Mouse (Mus musculus) ovary, adult 18-20 months (tissue): Measurements from ENCODE around the gene Amh.

ENCODE experiments used
- DNase-seq: peaks from one replicate; pipeline ENCODE4 v3.0.0; 2022; ENCODE audit warnings: low spot score, mixed read lengths

The Amh gene

GRCm38 (mm10) chr10:80804916-80805315 is at the start of gene Amh:
Amh (plus strand) TSS chr10:80805243.
- DNase-seq = peak; percentile 66

- no peak for DNase-seq
Observed at GRCm38 (mm10) chr10:80755291-80756015, 49.6 kb upstream of the Amh start.

GRCm38 (mm10) chr10:80756099-80756498 is 48.9 kb upstream of the Amh start:
- no peak for DNase-seq

- DNase-seq = no peak
Observed at GRCm38 (mm10) chr10:80756509-80756908, 48.5 kb upstream of the Amh start.

- no peak for DNase-seq
Observed at GRCm38 (mm10) chr10:80756967-80757366, 48.1 kb upstream of the Amh start.

- DNase-seq = peak; percentile 65
Observed at GRCm38 (mm10) chr10:80757717-80758116, 47.3 kb upstream of the Amh start.

- no peak for DNase-seq
Observed at GRCm38 (mm10) chr10:80758651-80759050, 46.4 kb upstream of the Amh start.

- no peak for DNase-seq
Observed at GRCm38 (mm10) chr10:80760596-80761524, 44.2 kb upstream of the Amh start.

- DNase-seq = no peak
Observed at GRCm38 (mm10) chr10:80761821-80762220, 43.2 kb upstream of the Amh start.

GRCm38 (mm10) chr10:80763502-80763901 is 41.5 kb upstream of the Amh start:
- DNase-seq = no peak

GRCm38 (mm10) chr10:80765746-80766145 is 39.3 kb upstream of the Amh start:
- peak; percentile 47 for DNase-seq

- no peak for DNase-seq
Observed at GRCm38 (mm10) chr10:80766161-80766815, 38.8 kb upstream of the Amh start.

GRCm38 (mm10) chr10:80768365-80768764 is 36.7 kb upstream of the Amh start:
- DNase-seq = no peak

- DNase-seq = no peak
Observed at GRCm38 (mm10) chr10:80773816-80774215, 31.2 kb upstream of the Amh start.

GRCm38 (mm10) chr10:80774549-80774948 is 30.5 kb upstream of the Amh start:
- peak; percentile 70 for DNase-seq

GRCm38 (mm10) chr10:80774981-80775380 is 30.1 kb upstream of the Amh start:
- no peak for DNase-seq

- no peak for DNase-seq
Observed at GRCm38 (mm10) chr10:80775731-80776130, 29.3 kb upstream of the Amh start.

- DNase-seq = no peak
Observed at GRCm38 (mm10) chr10:80776358-80776869, 28.6 kb upstream of the Amh start.

- no peak for DNase-seq
Observed at GRCm38 (mm10) chr10:80777123-80777522, 27.9 kb upstream of the Amh start.

- DNase-seq = peak; percentile 39
Observed at GRCm38 (mm10) chr10:80779565-80779964, 25.5 kb upstream of the Amh start.

GRCm38 (mm10) chr10:80784302-80784701 is 20.7 kb upstream of the Amh start:
- no peak for DNase-seq

- DNase-seq = no peak
Observed at GRCm38 (mm10) chr10:80784871-80785270, 20.2 kb upstream of the Amh start.
